Mouse (Mus musculus) testis, adult 2 months (tissue): Measurements from ENCODE around the gene Fam161a.

Source experiments
- CTCF ChIP-seq: fragments of 200-500 bp; IDR thresholded peaks from 2 replicates; pipeline ENCODE4 v1.5.1; 2012; ENCODE audit warnings: low read depth, mild to moderate bottlenecking, inconsistent platforms, low read length, moderate library complexity; ENCODE audit not compliant: control insufficient read depth, insufficient read depth, insufficient replicate concordance
- POLR2A ChIP-seq: fragments of 200-500 bp; IDR thresholded peaks from 2 replicates; pipeline ENCODE4 v1.6.1; 2012; ENCODE audit warnings: low read depth, mild to moderate bottlenecking, inconsistent platforms, low read length, moderate library complexity; ENCODE audit not compliant: control insufficient read depth

DNA sequence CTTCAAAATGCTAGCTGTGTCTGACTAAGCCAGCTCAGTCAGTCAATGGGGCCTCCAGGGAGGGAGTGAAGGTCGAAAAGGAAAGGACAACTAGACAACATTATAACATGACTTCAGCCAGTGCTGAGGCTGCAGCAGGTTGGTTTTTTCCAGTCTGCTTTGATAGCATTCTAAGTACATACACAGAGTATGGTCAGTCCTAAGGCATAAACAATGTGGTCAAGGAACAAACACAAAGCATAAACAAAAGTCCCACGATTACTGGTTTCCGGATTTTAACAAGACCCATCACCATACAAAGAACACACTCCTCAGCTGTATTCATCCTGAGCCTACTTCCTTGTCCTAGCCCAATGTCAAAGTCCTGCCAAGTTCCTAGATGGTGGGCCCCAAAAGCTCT lies 21.8 kb upstream of the Fam161a start:
- TF ChIP-seq POLR2A (no peak), CTCF (no peak)
